Mouse (Mus musculus) spleen, postnatal 36 days (tissue): ENCODE measurements at regions not wholly inside any gene's neighbourhood (a gene's known extent, or its start where the extent isn't known, plus 50 kb on each side); places are given as distances from the start of the nearest gene placed in this dataset.

Experiments used
- DNase-seq, 2 experiments: peaks; one replicate each; pipeline ENCODE4 v3.0.0; 2022; ENCODE audit warnings: low spot score in 2 of 2, mixed read lengths in 1 of 2

DNA sequence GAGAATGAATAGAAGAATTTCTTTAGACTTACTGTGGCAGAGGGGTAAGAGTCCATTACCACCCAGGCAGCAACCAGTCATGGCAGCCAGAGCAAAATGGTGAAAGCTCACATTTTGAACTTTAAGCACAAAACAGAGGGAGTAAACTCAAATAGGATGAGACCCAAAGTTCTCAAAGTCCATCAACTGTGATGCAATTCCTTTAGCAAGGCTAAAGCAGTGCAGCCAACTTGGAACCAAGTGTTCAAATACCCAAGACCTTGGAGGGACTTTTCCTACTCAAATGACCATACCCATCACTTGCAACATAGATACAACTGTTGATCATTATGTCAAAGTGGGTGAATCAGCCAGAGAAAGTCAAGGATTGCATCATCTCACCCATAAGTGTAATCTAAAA is 380.1 kb downstream of the Hace1 start:
- DNase-seq = no peak

DNA sequence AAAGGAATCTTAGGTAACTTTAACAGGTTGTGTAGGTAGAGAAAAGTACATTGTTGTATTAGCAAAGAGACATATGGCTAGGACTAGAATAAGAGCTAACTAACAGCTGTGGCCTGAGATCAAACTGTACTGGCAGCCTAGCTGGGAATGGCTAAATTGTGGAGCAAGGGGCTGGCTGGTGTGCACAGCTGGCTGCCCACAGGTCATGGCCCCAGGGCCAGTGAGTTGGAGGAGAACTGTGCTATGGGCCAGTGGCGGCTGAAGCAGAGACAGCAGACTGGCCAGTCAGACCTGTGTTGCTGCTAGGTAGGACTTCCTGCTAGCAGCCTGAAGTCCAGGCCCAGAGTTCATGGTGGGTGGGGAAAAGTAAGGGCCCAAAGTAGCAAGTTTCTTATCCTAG is 394.6 kb downstream of the Hace1 start:
- DNase-seq = no peak

DNA sequence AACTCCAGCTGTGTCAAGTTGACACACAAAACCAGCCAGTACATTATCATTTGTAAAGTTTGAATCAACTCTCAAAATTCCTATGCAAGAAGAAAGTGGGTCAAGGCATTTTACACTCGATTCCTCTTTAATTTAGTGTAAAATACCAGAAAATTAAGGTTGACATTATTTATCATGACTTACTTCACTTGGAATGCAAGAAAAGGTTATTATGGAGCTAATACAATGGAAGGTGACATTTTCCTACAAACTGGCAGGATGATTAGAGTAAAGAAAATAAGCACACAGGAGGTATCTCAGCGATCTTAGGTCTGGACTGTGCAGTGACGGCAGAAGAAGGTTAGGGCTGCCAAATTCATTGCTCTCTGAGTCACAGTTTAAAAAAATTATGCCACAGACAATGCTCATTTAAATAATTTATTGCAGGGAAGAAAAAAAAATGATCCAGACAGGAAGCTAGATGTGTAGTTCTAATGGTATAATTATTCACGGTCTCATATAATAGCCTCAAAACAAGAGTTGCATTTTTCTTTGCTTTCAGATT is 405.2 kb downstream of the Hace1 start:
- DNase-seq = no peak

DNA sequence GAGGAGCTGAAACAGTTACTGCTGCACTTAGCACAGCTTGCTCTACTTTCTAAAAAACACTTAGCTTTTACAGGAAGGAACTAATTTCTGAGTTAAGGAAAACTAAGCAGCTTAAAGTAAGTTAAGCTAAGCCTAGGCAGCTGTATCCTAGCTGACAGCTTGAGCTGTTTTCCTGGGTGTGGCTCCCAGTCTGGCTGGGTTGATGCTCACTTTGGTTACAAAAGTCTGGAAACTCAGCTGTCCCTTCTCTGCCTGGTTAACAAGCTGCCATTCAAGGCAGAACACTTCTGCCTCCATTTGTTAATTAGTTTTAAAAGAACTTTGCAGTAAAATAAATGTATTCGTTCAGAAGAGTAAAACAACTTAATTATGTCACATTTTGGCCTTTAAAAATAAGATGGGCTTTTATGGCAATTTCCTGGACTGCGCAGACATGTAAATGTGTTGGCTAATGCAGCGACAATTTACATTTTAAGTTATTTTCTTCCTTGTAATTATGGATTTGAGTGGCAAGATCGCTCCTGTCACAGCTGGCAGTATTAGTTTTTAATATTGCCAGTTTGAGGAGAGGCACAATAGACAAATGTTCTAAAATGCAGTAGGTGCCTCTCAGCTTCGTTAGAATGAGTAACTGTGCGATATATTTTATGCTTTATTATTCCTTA is 406.2 kb downstream of the Hace1 start:
- DNase-seq = no peak

DNA sequence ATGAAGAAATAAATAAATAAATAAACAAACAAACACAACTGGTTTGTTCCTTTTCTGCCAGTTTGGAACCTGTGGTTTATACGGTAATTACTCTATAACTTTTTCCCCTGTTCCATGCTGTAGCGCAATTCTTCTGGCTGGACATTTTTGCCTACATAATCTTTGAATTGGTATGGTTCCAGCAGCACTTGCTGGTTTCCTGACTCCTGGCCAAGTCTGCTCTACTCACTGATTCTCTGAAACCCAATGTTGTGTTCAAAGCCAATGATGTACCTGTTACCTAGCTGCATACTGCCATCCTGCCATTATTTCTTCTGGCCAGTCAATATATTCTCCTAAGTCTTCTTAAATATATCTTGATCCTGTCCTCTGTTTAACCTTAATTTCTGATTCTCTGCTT is 408.7 kb downstream of the Hace1 start:
- no peak for DNase-seq

DNA sequence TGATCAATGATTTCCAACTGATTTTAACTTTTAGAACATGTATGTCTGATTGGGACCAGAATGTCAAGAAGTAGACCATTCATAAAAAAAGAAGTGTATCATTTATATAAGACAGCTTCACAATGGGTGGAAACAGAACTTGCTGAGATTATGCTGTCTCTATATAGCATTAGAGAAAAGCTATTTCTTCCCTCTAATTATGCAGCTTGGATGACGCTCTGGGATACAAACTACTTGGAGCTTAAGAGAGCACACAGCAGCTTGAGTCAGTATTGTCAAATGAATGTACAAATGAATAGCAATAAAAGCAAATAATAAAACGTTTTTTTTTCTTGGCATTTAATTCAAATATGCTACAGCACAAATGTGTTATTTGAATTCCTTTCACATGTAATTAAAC is 428.7 kb downstream of the Hace1 start:
- DNase-seq = no peak

DNA sequence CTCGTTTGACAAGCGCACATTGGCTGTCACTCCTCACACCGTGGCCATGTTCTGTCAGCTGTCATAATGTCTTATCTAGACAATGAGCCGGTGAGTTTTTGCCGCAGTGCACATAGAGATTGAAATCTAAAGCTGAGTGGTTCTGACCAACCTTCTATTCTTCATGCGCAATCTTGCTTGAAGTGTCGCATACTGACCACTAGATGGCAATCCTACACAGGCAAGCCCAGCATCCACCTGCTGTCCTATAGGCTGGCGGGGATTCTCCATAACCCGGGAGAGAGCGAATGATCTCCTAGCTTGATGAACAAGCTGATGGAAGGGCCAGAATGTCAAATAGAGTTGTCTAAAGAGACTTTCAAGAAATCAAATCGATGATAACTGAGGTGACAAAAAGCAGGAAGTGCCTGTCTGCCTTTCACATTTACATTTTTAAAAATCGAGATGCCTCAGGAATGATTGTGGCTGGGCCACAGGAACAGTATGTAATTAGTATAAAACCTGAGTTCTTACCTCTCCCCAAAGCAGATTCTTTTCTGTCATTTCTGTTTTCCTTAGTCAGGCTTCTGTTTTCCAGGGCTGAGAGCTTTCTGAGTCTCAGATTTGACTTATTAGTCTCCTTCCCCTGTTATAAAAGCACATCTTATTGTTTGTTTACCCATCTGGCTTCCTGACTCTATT is 434.4 kb downstream of the Hace1 start:
- no peak for DNase-seq

DNA sequence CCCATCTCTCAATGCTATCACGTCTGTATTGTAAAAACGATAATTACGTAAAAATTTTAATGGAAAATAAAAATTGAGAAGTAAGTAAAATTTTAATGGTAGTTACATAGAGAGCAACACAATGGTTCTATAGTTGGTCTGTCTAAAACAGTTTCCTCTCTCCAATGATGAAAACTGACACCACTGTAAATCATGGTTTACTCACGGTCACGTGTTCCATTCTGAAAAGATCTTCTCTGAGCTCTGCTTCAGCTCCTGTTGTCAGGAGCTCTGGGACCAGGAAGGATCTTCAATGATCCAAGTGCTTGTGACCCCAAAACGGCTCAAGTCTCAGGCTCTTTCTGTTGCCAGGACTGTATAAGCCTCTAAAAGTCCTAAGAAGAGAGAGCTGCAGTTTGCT is 435.0 kb downstream of the Hace1 start:
- no peak for DNase-seq

DNA sequence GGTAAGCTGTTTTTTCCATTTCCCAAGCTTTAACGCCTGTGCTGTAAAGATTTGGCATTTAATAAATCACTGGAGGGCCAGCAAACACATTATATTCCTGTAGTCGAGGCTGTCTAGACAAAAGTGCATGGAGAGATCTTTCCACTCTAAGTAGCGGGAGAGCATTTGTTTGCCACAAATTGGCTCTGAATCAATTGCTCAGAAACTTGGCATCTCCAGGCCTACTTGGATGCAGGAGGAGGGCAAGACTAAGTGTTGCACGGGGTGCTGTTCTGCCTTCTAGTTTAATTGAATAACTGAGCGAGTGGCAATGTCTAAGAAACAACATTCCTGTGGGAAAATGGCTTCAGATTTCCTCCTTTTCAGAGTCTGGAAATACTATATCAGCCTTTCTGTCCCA is 438.7 kb downstream of the Hace1 start:
- no peak for DNase-seq

DNA sequence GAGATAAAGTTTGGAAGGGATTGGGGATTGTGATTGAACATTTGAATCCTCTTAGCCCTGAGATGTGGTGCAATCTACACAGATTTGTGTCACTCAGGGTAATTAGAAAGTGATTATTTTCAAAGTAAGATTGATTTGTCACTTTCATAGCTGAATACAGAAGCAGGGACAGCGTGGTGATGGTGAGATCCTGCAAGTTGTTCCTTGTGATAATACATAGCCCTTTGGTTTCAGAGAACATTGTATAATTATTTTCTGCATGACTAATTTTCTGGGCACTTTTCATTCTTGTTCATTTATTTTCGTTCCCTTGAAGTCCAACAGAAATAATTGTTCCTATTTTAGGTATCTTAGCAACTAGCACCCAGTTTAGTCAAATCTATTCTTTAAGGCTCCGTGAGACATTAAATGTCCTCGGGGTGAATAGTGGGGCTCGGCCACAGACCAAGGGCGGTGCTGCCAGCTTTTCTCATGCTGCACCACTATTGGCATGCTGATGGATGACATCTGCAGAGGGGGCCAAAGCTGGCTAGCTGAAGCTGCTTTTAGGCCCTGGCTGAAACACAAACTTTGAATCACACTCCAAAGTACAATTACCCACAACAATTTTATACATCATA is 468.0 kb downstream of the Hace1 start:
- DNase-seq = no peak

DNA sequence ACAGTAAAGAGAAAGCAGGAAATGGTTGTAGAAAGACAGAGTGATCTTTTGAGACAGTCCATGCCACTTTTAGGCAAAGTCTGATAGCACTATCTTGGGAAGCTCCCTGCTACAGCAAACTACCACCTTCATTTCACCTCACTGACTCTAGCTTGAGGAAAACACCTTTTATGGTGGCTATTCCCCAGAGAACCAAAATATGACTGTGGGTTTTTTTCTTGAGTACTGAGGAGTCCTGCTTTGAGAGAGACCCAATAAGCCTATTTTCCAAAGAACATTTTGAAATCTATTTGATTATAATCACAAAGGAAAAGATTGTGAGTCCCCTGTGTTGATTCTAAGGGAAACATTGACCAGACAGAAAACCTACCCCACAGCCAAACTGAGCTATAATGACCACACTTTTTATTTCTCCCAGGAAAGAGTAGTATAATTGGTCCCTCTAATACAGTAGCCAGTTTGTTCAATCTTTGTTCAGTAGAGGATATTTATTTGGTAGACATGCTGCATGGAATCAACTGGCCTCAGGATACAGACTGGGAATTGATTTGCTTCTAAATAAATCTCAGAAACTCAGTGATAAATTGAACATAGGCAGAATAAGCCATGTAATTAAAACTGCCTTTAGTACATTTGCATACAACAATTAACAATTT is 468.6 kb downstream of the Hace1 start:
- DNase-seq = no peak

DNA sequence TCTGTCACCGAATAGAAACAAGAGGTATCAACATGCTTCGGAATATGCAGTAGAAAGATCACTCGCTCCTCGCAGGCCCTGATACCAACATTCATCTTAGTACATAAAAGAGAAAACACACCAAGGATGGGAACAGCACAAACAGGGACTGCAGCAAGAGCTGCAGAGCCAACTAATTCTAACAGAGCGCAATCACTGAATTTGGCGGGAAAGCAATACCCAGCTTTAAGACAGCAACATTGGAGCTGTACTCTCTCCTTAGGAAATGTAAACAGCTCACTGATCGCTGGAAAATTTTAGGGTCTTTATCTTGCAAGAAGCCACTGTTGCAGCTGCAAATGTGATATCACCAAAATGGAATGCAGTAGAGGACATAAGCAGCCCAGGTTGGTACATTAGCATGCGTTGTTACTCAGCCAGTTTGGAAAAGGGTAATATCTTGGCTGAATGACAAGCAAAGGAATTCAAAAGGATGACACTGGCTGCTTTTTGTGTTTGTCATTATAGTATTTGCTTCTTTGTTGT is 469.3 kb downstream of the Hace1 start:
- DNase-seq = no peak

DNA sequence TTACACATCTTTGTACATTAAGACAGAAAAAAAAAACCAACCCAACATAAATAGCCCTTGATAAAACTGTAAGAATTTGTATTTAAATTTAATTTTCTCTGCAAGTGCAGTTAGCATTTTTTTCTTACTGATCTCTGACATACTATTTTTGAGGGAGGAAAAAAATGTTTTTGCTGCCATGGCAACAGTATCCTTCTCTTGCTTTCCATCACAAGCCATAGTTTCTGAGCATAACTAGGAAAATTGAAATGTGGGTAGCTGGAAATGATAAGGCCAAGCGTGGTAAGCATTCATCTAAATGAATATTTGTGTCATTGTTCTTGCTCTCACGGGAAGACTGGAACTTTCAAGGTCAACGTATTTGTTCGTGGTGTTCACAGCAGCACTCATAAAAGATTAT is 470.0 kb downstream of the Hace1 start:
- DNase-seq = no peak

DNA sequence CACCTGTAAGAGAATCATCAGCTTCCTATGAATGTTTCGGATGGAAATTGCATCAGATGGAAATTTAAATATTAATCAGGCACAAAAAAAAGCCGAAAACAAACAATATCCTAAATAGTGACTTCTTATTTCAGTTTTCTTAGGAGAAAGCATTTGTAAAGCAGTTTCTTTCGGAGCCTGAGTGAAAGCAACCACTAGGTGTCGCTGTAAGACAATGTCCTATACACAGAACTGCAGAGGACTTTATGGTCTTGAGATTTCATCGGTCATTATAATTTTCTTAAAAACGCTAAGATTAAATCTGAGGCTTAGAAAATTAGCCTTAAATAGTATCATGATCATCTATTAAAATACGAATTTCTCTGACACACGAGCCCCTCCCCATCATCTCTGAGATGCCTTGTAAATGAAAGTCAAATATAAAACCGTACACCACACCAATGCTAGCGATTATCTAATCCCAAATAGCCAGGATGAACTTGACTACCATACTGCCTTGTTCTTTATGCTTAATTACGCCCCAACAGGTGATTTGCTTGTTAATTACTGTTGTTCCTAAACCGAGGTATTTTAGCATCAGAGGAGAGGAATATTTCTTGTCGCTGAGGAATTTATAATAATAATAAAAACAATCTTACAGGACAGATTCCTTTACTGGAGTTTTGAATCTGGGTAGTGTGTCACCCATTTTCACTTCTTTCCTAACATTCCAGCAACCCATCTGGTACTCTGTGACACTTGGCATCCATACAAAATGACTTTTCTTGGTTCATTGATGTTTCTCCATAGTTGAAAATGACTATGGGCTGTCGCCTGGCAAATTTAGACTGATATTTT is 480.0 kb downstream of the Hace1 start:
- DNase-seq = no peak

DNA sequence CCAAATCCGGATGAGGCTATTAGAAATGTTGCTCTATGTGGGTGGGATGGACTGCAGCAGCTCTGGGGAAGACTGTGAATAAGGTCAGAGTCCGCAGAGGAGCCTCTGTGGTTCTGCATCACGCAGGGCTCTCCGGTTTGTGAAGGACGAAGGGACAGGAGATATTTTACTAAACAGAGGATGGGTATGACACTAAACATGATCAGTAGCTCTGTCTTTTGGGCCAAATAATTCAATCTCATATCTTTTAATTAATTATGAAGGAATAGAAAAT is 480.5 kb downstream of the Hace1 start:
- DNase-seq = no peak

DNA sequence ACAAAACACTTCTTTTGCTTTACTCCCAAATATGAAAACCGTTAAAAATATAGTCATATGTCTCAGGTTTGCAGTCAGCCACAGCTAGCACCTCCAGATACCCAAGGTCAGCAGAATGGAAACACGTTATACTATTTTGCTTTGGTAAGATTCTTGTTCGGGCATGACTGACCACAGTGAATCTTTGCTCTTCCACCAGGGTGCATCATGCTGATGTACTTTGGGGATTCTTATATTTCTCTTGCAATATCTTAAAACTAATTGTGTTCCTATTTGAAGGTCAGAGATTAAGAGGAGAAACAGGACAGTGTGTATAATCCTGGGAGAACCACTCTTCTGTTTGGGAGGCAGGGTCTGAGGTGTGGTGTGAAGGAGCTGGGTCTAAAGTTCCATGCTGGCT is 481.7 kb downstream of the Hace1 start:
- DNase-seq = no peak

DNA sequence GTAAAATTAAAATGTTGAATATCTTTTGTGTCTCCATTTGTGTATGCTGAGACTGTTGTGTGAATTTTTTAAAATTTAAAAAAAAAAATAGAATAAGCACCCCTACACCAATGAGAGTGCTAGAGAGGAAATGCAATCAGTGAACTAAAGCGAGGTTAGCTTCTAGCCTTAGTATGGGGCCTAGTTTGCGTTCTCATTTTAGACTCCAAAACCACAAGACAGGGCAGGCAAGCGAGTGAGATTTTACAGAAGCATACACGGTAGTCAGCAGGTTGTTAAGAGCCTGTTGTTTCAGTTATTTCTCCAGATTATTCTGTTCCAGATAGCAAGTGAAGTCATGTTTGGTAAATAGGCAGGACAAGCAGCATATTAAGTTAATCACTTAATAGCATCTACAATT is 486.2 kb downstream of the Hace1 start:
- no peak for DNase-seq

DNA sequence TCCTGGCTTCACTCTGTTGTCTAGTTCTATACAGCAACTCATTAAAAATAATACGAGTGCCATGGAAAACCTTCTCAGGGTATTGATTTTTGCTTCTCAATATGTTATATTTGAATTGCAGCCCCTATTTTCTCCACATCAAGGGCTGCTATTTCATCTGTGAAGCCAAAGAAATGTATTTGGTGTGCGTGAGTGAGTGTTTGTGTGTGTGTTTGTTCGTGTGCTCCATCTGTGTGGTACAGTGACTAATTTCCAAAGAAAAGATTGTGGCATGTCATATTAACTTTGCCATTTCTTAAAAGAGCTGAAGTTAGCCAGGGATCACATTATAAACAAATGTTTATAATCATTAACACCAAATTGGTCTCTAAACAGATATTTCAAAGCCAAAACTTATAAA is 493.1 kb downstream of the Hace1 start:
- no peak for DNase-seq

DNA sequence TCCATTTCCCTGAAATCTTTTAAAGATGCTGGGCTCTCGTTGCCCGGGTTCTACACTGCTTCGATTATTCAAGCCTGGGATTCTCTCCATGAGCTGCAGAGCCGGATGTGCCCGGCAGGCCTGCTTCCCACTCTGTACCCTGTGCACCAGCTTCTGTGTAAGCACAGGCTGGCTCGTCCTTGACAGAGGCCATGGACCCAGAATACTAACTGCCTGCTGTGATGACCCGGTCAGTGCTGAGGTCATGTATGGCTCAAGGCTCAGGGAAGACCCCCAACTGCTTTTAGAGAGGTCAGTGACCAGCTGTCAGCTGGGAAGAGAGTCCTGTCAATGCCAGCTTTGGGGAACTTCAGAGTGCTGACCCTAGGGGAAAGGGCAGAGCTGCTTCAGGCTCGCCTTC is 493.6 kb downstream of the Hace1 start:
- DNase-seq = no peak

DNA sequence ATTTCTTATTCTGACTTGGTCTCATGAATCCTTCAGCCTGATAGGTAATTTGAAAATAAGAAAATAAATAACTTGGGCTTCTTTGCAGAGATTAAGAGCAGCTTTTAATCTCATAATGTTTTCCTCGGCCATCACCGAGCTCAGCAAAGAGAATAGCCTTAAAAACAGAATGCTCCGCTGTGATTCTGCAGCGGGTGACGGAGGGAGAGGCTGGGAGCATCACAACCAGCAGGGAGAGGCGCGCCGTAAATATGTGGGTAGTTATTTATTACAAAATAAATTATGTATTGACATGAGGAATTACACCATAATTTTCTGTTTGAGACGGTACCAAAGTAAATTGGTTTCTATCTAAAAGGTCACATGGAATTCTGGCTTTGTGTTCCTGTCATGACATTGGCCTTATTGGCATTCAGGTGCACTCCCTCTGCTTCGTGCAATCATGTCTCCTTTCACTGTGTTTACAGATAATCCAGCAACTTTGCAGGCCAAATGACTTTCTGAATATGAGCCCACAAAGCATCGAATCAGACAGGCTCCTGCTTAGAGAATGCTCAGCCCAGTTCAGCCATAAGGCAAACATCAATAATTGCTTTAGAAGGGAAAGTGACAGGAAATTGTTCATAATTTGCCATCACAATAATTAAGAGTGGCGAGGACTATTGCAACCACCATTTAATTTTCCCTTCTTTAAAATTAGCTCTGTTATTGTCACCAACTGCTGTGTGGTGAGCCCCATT is 494.4 kb downstream of the Hace1 start:
- no peak for DNase-seq
